ENCODE assay signal across 21 mouse cellular contexts in the genomic region with DNA sequence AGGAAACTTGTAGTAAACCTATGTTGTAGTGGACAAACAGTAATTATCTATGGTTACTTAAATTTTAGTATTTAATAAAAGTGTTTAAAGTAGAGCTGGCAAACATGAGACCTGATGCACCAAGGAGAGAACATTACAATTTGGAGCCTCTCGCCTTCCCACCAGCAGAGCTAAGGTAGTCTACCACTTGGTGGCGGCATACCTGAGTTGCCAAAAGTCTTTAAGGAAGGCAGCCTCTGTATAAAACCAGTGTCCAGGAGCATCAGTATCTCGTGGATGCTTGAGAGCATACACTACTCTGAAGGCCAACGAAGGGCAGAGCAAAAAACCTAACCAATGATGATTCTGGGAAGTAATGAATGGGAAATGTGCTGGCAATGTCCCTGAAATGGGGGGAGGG.
DNase-seq lines count a peak whose midpoint lies in the region; ATAC-seq and TF ChIP-seq lines count a peak whose summit lies in the region.
"Had no signal": no experiment of that assay in that cellular context is flagged by ENCODE, and none has a peak within 500 bp of the region (broad histone marks: within the 10 kb centered on the region; RNA-seq: fewer than 3 reads in every experiment).

No protein-coding gene starts in this region.

- no peaks in the 10 kb centered on the region for H3K36me3 ChIP-seq in intestine, postnatal 0 days (ENCODE audit: control insufficient read depth, insufficient read depth)
- no peaks in the 10 kb centered on the region for H3K36me3 ChIP-seq in intestine, embryonic 15.5 days
- H3K36me3 ChIP-seq in midbrain, embryonic 14.5 days (ENCODE audit: control insufficient read depth, insufficient read depth, low read length): no peaks in the 10 kb centered on the region
- no peaks in the 10 kb centered on the region for H3K36me3 ChIP-seq in midbrain, embryonic 10.5 days
- H3K36me3 ChIP-seq: embryonic facial prominence, embryonic 12.5 days; hindbrain, embryonic 13.5 days; limb, embryonic 15.5 days; neural tube, embryonic 13.5 days had no signal

- no peak overlapping the region for H3K9ac ChIP-seq in intestine, postnatal 0 days (ENCODE audit: low read depth, low read length)
- no peak overlapping the region for H3K9ac ChIP-seq in intestine, embryonic 15.5 days
- no peak overlapping the region for H3K9ac ChIP-seq in midbrain, embryonic 14.5 days (replicated peaks; ENCODE audit: low read length)
- H3K9ac ChIP-seq: embryonic facial prominence, embryonic 12.5 days; hindbrain, embryonic 13.5 days; limb, embryonic 15.5 days; neural tube, embryonic 13.5 days had no signal

- no peak overlapping the region for H3K27ac ChIP-seq in intestine, postnatal 0 days (ENCODE audit: low read depth, low read length)
- no peak overlapping the region for H3K27ac ChIP-seq in intestine, embryonic 15.5 days
- no peak overlapping the region for H3K27ac ChIP-seq in midbrain, embryonic 14.5 days (replicated peaks; ENCODE audit: low read depth, low read length)
- no peak overlapping the region for H3K27ac ChIP-seq in midbrain, embryonic 10.5 days (replicated peaks)
- H3K27ac ChIP-seq: embryonic facial prominence, embryonic 12.5 days; hindbrain, embryonic 13.5 days; limb, embryonic 15.5 days; neural tube, embryonic 13.5 days had no signal

- peak; percentile 31 for DNase-seq in embryo, embryonic 11 days
- DNase-seq in embryo, embryonic 9.5 days (ENCODE audit: extremely low spot score): no peak
- peak; percentile 40 for DNase-seq in midbrain, embryonic 14.5 days
- no peak for DNase-seq in midbrain, embryonic 10.5 days (ENCODE audit: low spot score)
- DNase-seq in urinary bladder, postnatal 4 days (ENCODE audit: low spot score in 2 of 2): no peak
- no peak for DNase-seq in retina, postnatal 1 day
- DNase-seq: adrenal gland, adult 2 months; cerebellum, adult 11 months; cerebellum, postnatal 10 days; gastrocnemius, postnatal 36 days; lung, postnatal 4 days; thymus, postnatal 36 days had no signal

- no peak overlapping the region for H3K4me3 ChIP-seq in intestine, postnatal 0 days (ENCODE audit: low read depth, low read length)
- H3K4me3 ChIP-seq in intestine, embryonic 15.5 days (replicated peaks): no peak overlapping the region
- no peak overlapping the region for H3K4me3 ChIP-seq in midbrain, embryonic 14.5 days (replicated peaks; ENCODE audit: low read depth, low read length)
- no peak overlapping the region for H3K4me3 ChIP-seq in midbrain, embryonic 10.5 days
- H3K4me3 ChIP-seq: embryonic facial prominence, embryonic 12.5 days; erythroblast, embryonic 14.5 days; hindbrain, embryonic 13.5 days; limb, embryonic 15.5 days; neural tube, embryonic 13.5 days had no signal

- WGBS in intestine, postnatal 0 days: 68% methylated on average over 4 of the region's 4 CpGs
- 67% methylated on average over 4 of the region's 4 CpGs for WGBS in intestine, embryonic 15.5 days
- 71% methylated on average over 4 of the region's 4 CpGs for WGBS in midbrain, embryonic 14.5 days
- WGBS in midbrain, embryonic 10.5 days: 65% methylated on average over 4 of the region's 4 CpGs

- H3K4me1 ChIP-seq in intestine, postnatal 0 days (replicated peaks; ENCODE audit: control insufficient read depth, insufficient read depth, low read length): 0 out of 2 replicates have a peak, but pooled peaks cover 3% of the 10 kb centered on the region
- peaks cover 3% of the 10 kb centered on the region; the same call in 1 of the 2 replicates for H3K4me1 ChIP-seq in intestine, embryonic 15.5 days (replicated peaks)
- no peaks in the 10 kb centered on the region for H3K4me1 ChIP-seq in midbrain, embryonic 14.5 days (ENCODE audit: control insufficient read depth, insufficient read depth, low read length)
- peaks cover 15% of the 10 kb centered on the region for H3K4me1 ChIP-seq in midbrain, embryonic 10.5 days

- H3K27me3 ChIP-seq in intestine, postnatal 0 days (replicated peaks; ENCODE audit: control insufficient read depth, insufficient read depth, low read length): no peaks in the 10 kb centered on the region
- H3K27me3 ChIP-seq in intestine, embryonic 15.5 days (replicated peaks): no peaks in the 10 kb centered on the region
- H3K27me3 ChIP-seq in midbrain, embryonic 14.5 days (ENCODE audit: control insufficient read depth, insufficient read depth, low read length): no peaks in the 10 kb centered on the region
- H3K27me3 ChIP-seq in midbrain, embryonic 10.5 days (ENCODE audit: low read depth, poor library complexity, severe bottlenecking): no peaks in the 10 kb centered on the region
- H3K27me3 ChIP-seq: embryonic facial prominence, embryonic 12.5 days; hindbrain, embryonic 13.5 days; limb, embryonic 15.5 days; neural tube, embryonic 13.5 days had no signal

- H3K9me3 ChIP-seq in intestine, postnatal 0 days (ENCODE audit: control insufficient read depth): no peaks in the 10 kb centered on the region
- no peaks in the 10 kb centered on the region for H3K9me3 ChIP-seq in intestine, embryonic 15.5 days
- no peaks in the 10 kb centered on the region for H3K9me3 ChIP-seq in midbrain, embryonic 14.5 days (ENCODE audit: control insufficient read depth, low read length)
- H3K9me3 ChIP-seq in midbrain, embryonic 10.5 days (replicated peaks): no peaks in the 10 kb centered on the region
- H3K9me3 ChIP-seq: embryonic facial prominence, embryonic 12.5 days; hindbrain, embryonic 13.5 days; limb, embryonic 15.5 days; neural tube, embryonic 13.5 days had no signal

- H3K4me2 ChIP-seq in intestine, postnatal 0 days (replicated peaks; ENCODE audit: low read depth): no peak overlapping the region
- H3K4me2 ChIP-seq in intestine, embryonic 15.5 days (replicated peaks): no peak overlapping the region
- no peak overlapping the region for H3K4me2 ChIP-seq in midbrain, embryonic 14.5 days (ENCODE audit: low read length)
- H3K4me2 ChIP-seq: embryonic facial prominence, embryonic 12.5 days; heart, embryonic 11.5 days; hindbrain, embryonic 13.5 days; limb, embryonic 15.5 days; neural tube, embryonic 13.5 days had no signal

- TF ChIP-seq CTCF in intestine, postnatal 0 days (IDR thresholded peaks at IDR 0.05; ENCODE audit: low read depth): peak; percentile 27; the same call in 1 of the 2 replicates

- ATAC-seq in intestine, postnatal 0 days: no peak
- no peak for ATAC-seq in intestine, embryonic 15.5 days
- no peak for ATAC-seq in midbrain, embryonic 14.5 days (ENCODE audit: low FRiP score, low TSS enrichment)
- ATAC-seq: forebrain, embryonic 14.5 days had no signal

Comparison
In these comparisons a context has a peak if more than half of its experiments do, and no peak if none do; other contexts are left out.
1. DNase-seq: peak in embryo, embryonic 11 days (single experiment) and midbrain, embryonic 14.5 days (single experiment); none in embryo, embryonic 9.5 days (single experiment), midbrain, embryonic 10.5 days (single experiment), urinary bladder, postnatal 4 days (0 of 2) and retina, postnatal 1 day (single experiment).